Mouse (Mus musculus): ENCODE results near the gene Neo1. TPM values are rescaled to one million over a fixed set of nuclear protein-coding genes. Genes with fewer than 3 reads are reported as not detected.

Gene Neo1
- 62.1 and 66.9 TPM in 2 replicates for polyA plus RNA-seq (2014; fragmentation: Nextera tagmentation; extraction: Ambion mirVana)

GRCm38 (mm10) chr9:59036159-59036731 lies at the start of gene Neo1:
Neo1 (minus strand) TSS chr9:59036441.
- no peaks in the 10 kb centered on the region for H3K27me3 ChIP-seq (ENCODE audit: control insufficient read depth, insufficient read depth, low read length)
- ATAC-seq (ENCODE audit: low FRiP score) (peak; percentile 96), DNase-seq (ENCODE audit: low spot score) (peak; percentile 91)
- peak within 1 kb of the TSS; percentile 84 for H3K4me2 ChIP-seq (replicated peaks)
- H3K27ac ChIP-seq = peak within 1 kb of the TSS; percentile 99
- peak within 1 kb of the TSS; percentile 99 for H3K4me3 ChIP-seq (replicated peaks; ENCODE audit: low read length)
- no peaks in the 10 kb centered on the region for H3K36me3 ChIP-seq (replicated peaks; ENCODE audit: control insufficient read depth, insufficient read depth)
- under 1% methylated on average over 38 of the region's 86 CpGs for WGBS
- H3K9me3 ChIP-seq (ENCODE audit: control insufficient read depth, low read length) = no peaks in the 10 kb centered on the region
- H3K4me1 ChIP-seq (replicated peaks; ENCODE audit: control insufficient read depth, insufficient read depth, low read length) = peaks cover 21% of the 10 kb centered on the region
- peak within 1 kb of the TSS; percentile 93 for H3K9ac ChIP-seq

GRCm38 (mm10) chr9:59075632-59076031 lies 39.4 kb upstream of the Neo1 start:
- no peak for DNase-seq (ENCODE audit: low spot score)
- no peaks in the 10 kb centered on the region for H3K36me3 ChIP-seq (replicated peaks; ENCODE audit: control insufficient read depth, insufficient read depth)
- WGBS = 34% methylated on average over 4 of the region's 4 CpGs

DNA sequence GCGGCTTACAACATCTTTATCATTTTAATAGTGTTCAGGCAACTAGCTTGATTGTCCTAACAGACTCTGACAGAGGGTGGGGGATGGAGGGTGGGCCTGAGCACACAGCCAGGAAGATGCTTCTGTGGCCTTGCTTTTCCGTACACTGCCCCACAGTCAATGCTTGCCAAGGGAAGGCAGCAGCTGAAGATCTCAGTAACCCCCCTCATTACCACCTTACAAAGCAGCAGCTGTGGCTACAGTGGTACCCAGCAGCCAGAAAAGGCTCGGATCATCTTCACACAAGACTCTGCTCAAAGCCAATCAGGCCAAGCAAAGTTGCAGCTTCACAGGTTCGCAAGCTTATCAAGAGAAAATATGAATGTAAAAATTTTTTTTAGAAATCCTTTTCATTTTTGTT lies 37.6 kb upstream of the Neo1 start:
- 64% methylated on average over 4 of the region's 4 CpGs for WGBS
- ATAC-seq (ENCODE audit: low FRiP score) = no peak

More at GRCm38 (mm10) chr9:59075632-59076031, 39.4 kb upstream of the Neo1 start:
- Histone ChIP-seq H3K4me1 (replicated peaks; ENCODE audit: control insufficient read depth, insufficient read depth, low read length) (peaks cover 22% of the 10 kb centered on the region), H3K4me3 (replicated peaks; ENCODE audit: low read length) (no peak overlapping the region), H3K9ac (no peak overlapping the region), H3K9me3 (ENCODE audit: control insufficient read depth, low read length) (no peaks in the 10 kb centered on the region), H3K4me2 (replicated peaks) (no peak overlapping the region), H3K27ac (no peak overlapping the region), H3K27me3 (ENCODE audit: control insufficient read depth, insufficient read depth, low read length) (no peaks in the 10 kb centered on the region)
- no peak for ATAC-seq (ENCODE audit: low FRiP score)

GRCm38 (mm10) chr9:59072076-59072777 lies 36.0 kb upstream of the Neo1 start:
- H3K9ac ChIP-seq = peak overlapping the region; percentile 38
- H3K36me3 ChIP-seq (replicated peaks; ENCODE audit: control insufficient read depth, insufficient read depth) = no peaks in the 10 kb centered on the region
- DNase-seq (ENCODE audit: low spot score) (peak; percentile 58), ATAC-seq (ENCODE audit: low FRiP score) (peak; percentile 69; the same call in 1 of the 2 replicates)
- peak overlapping the region; percentile 81 for H3K27ac ChIP-seq
- WGBS = 9% methylated on average over 14 of the region's 14 CpGs
- H3K4me2 ChIP-seq (replicated peaks) = peak overlapping the region; percentile 53
- H3K9me3 ChIP-seq (ENCODE audit: control insufficient read depth, low read length) = no peaks in the 10 kb centered on the region
- peaks cover 22% of the 10 kb centered on the region for H3K4me1 ChIP-seq (replicated peaks; ENCODE audit: control insufficient read depth, insufficient read depth, low read length)
- H3K4me3 ChIP-seq (replicated peaks; ENCODE audit: low read length) = no peak overlapping the region
- H3K27me3 ChIP-seq (ENCODE audit: control insufficient read depth, insufficient read depth, low read length) = no peaks in the 10 kb centered on the region

More for the DNA sequence above, 37.6 kb upstream of the Neo1 start:
- Histone ChIP-seq H3K9ac (no peak overlapping the region), H3K4me1 (replicated peaks; ENCODE audit: control insufficient read depth, insufficient read depth, low read length) (peaks cover 22% of the 10 kb centered on the region), H3K9me3 (ENCODE audit: control insufficient read depth, low read length) (no peaks in the 10 kb centered on the region), H3K36me3 (replicated peaks; ENCODE audit: control insufficient read depth, insufficient read depth) (no peaks in the 10 kb centered on the region), H3K4me3 (replicated peaks; ENCODE audit: low read length) (no peak overlapping the region), H3K4me2 (replicated peaks) (no peak overlapping the region), H3K27me3 (ENCODE audit: control insufficient read depth, insufficient read depth, low read length) (no peaks in the 10 kb centered on the region), H3K27ac (no peak overlapping the region)
- no peak for DNase-seq (ENCODE audit: low spot score)

DNA sequence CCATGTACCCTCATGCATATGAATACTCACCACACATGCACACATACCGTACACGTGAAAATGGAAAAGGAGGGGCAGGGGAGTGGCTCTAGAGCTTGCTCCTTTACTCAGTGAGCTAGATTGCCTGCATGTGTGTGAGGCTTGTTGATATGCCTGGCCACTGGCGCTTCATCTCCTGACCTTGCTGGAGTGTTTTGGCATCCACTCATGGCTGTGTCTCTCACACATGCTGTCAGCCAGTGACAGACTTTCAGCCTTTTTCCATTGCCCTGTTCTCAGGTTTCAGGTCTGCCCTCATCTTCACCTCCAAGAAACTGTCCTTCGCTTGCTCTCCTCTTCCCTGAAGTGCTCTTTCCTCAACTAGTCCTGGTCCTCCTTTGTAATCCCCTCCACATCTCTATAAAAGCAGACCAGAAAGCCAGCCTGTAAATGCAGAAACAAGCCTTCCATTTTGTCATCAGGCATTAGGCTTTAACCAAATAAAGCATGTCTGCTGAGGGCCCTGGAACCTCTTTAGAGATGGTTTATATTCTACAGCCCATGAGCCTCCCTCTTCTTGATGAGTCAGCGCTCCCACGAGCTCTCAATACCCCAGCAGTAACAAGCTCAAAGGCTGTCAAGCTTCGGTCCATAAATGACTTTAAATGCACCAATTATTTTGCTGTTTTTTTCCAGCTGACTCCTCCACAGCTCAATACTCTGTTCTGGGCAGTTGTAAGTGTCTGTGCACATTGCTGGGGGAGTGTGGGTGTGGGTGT lies 35.2 kb upstream of the Neo1 start:
- H3K27ac ChIP-seq = peak overlapping the region; percentile 81; the same call in 1 of the 2 replicates
- H3K4me1 ChIP-seq (replicated peaks; ENCODE audit: control insufficient read depth, insufficient read depth, low read length) = peaks cover 22% of the 10 kb centered on the region
- WGBS = 57% methylated on average over 7 of the region's 7 CpGs
- no peaks in the 10 kb centered on the region for H3K9me3 ChIP-seq (ENCODE audit: control insufficient read depth, low read length)
- ATAC-seq (ENCODE audit: low FRiP score) = no peak
- H3K9ac ChIP-seq = no peak overlapping the region
- H3K36me3 ChIP-seq (replicated peaks; ENCODE audit: control insufficient read depth, insufficient read depth) = no peaks in the 10 kb centered on the region
- peak overlapping the region; percentile 53 for H3K4me2 ChIP-seq (replicated peaks)
- DNase-seq (ENCODE audit: low spot score) = no peak
- no peaks in the 10 kb centered on the region for H3K27me3 ChIP-seq (ENCODE audit: control insufficient read depth, insufficient read depth, low read length)
- H3K4me3 ChIP-seq (replicated peaks; ENCODE audit: low read length) = no peak overlapping the region

GRCm38 (mm10) chr9:59070216-59070615 lies 34.0 kb upstream of the Neo1 start:
- DNase-seq (ENCODE audit: low spot score) (no peak), ATAC-seq (ENCODE audit: low FRiP score) (no peak)
- Histone ChIP-seq H3K27me3 (ENCODE audit: control insufficient read depth, insufficient read depth, low read length) (no peaks in the 10 kb centered on the region), H3K27ac (no peak overlapping the region), H3K4me2 (replicated peaks) (no peak overlapping the region), H3K4me1 (replicated peaks; ENCODE audit: control insufficient read depth, insufficient read depth, low read length) (peaks cover 22% of the 10 kb centered on the region), H3K4me3 (replicated peaks; ENCODE audit: low read length) (no peak overlapping the region), H3K9ac (no peak overlapping the region), H3K36me3 (replicated peaks; ENCODE audit: control insufficient read depth, insufficient read depth) (no peaks in the 10 kb centered on the region), H3K9me3 (ENCODE audit: control insufficient read depth, low read length) (no peaks in the 10 kb centered on the region)
- 91% methylated on average over 4 of the region's 4 CpGs for WGBS

DNA sequence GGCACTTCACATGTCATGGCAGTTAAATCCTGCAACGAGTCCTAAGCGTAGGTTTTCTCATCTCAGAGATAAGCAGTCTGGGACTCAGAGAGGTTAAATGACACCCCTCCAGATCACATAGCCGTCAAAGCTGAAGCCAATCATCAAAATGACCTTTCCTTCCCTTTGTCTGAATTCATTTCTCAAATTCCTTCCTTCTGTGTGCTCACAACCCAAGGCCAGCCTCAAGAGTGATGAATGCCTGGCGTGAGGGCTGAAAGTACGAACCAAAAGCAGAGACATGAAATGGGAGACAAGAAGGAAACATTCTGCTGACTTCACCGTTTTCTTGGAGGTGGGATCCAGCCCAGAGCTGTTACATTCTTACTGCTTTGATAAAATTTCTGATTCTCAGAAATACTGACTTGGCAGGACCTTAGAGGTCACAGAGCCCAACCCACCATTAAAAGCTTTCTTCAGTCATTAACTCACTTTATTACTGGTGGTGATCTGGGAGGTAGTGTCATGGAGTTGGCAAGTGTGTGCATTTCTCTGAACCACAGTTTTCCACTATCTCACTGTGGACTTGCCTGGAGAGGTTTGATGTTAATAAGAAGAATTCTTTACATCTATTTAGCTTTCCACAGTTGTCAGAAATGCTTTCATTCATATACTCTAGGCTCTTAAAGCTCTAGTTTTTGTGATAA lies 29.5 kb upstream of the Neo1 start:
- no peak for DNase-seq (ENCODE audit: low spot score)
- ATAC-seq (ENCODE audit: low FRiP score) = no peak
- 57% methylated on average over 6 of the region's 6 CpGs for WGBS

DNA sequence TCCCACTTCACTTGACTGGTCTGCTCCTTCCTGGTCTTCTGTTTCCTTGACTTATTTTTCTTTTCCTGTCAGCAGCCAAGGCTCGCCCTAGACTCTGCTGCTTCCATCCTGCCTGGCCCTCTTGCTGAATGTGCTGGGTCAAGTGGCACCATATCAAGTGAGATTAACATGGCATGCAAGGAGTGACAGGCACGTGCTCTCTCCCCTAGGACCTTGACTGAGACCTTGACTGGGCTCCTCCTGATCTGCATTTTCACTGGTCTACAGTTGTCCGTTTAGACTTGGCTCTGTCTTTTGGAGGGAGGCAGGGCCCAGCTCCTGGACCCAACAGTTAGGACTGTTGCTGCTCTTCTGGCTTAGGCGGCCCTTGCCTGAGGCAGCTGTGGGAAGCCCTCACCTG lies 26.2 kb upstream of the Neo1 start:
- H3K9me3 ChIP-seq (ENCODE audit: control insufficient read depth, low read length) = no peaks in the 10 kb centered on the region
- no peak overlapping the region for H3K4me2 ChIP-seq (replicated peaks)
- no peak overlapping the region for H3K9ac ChIP-seq
- H3K27me3 ChIP-seq (ENCODE audit: control insufficient read depth, insufficient read depth, low read length) = no peaks in the 10 kb centered on the region
- no peak overlapping the region for H3K27ac ChIP-seq
- no peak for ATAC-seq (ENCODE audit: low FRiP score)
- H3K36me3 ChIP-seq (replicated peaks; ENCODE audit: control insufficient read depth, insufficient read depth) = no peaks in the 10 kb centered on the region
- DNase-seq (ENCODE audit: low spot score) = no peak
- WGBS = 74% methylated on average over 4 of the region's 4 CpGs
- H3K4me3 ChIP-seq (replicated peaks; ENCODE audit: low read length) = no peak overlapping the region
- H3K4me1 ChIP-seq (replicated peaks; ENCODE audit: control insufficient read depth, insufficient read depth, low read length) = no peaks in the 10 kb centered on the region; the same call in 1 of the 2 replicates

More for the DNA sequence above, 29.5 kb upstream of the Neo1 start:
- H3K27me3 ChIP-seq (ENCODE audit: control insufficient read depth, insufficient read depth, low read length) = no peaks in the 10 kb centered on the region
- no peak overlapping the region for H3K9ac ChIP-seq
- no peaks in the 10 kb centered on the region for H3K36me3 ChIP-seq (replicated peaks; ENCODE audit: control insufficient read depth, insufficient read depth)
- H3K27ac ChIP-seq = no peak overlapping the region
- no peaks in the 10 kb centered on the region; the same call in 1 of the 2 replicates for H3K4me1 ChIP-seq (replicated peaks; ENCODE audit: control insufficient read depth, insufficient read depth, low read length)
- H3K4me2 ChIP-seq (replicated peaks) = no peak overlapping the region
- no peaks in the 10 kb centered on the region for H3K9me3 ChIP-seq (ENCODE audit: control insufficient read depth, low read length)
- H3K4me3 ChIP-seq (replicated peaks; ENCODE audit: low read length) = no peak overlapping the region
